Mouse (Mus musculus) liver, embryonic 14.5 days (tissue): ENCODE measurements around the gene Frmd8. TPM values are rescaled to one million over a fixed set of nuclear protein-coding genes. Genes with fewer than 3 reads are reported as not detected.

ENCODE experiments used
- ATAC-seq: fragments of 200-750 bp; cut with Nextera tagmentation; 2 replicates; pipeline ENCODE4 v1.8.0; 2017; ENCODE audit warnings: moderate number of reproducible peaks, mild to moderate bottlenecking, moderate library complexity; ENCODE audit not compliant: insufficient read depth
- DNase-seq, 3 experiments: peaks; one replicate each; pipeline ENCODE4 v3.0.0-alpha.2; 2012 to 2013; ENCODE audit warnings: low read depth in 3 of 3, low spot score in 3 of 3
- H3K27ac ChIP-seq: fragments of 300-500 bp; sonication (generic); 2 replicates; pipeline ENCODE4 v1.5.1; 2014; ENCODE audit warnings: moderate library complexity, mild to moderate bottlenecking, control low read depth, inconsistent platforms
- H3K27me3 ChIP-seq: fragments of 300-500 bp; sonication (generic); 2 replicates; pipeline ENCODE4 v1.6.1; 2014; ENCODE audit warnings: mild to moderate bottlenecking, low read length, moderate library complexity; ENCODE audit not compliant: control insufficient read depth, insufficient read depth
- H3K36me3 ChIP-seq: fragments of 300-500 bp; sonication (generic); replicated peaks from 2 replicates; pipeline ENCODE4 v1.6.1; 2014; ENCODE audit warnings: low read depth; ENCODE audit not compliant: control insufficient read depth, insufficient read depth
- H3K4me1 ChIP-seq, 2 experiments: fragments of 200-500 bp in 1 of 2; fragments of 300-500 bp in 1 of 2; sonication (generic) in 1 of 2; replicated peaks; 2 replicates each; pipeline ENCODE4 v1.6.1; 2012 to 2014; ENCODE audit warnings: antibody characterized with exemption in 1 of 2, inconsistent platforms in 1 of 2, low read length in 1 of 2; ENCODE audit not compliant: control insufficient read depth in 2 of 2, insufficient read depth in 2 of 2
- H3K4me2 ChIP-seq: fragments of 300-500 bp; sonication (generic); 2 replicates; pipeline ENCODE4 v1.6.1; 2014; ENCODE audit warnings: low read depth, mild to moderate bottlenecking, control low read depth, moderate library complexity
- H3K4me3 ChIP-seq, 2 experiments: fragments of 200-500 bp in 1 of 2; fragments of 300-500 bp in 1 of 2; sonication (generic) in 1 of 2; 2 replicates each; pipeline ENCODE4 v1.5.1; 2012 to 2014; ENCODE audit warnings: low read depth in 2 of 2, low read length in 2 of 2, mild to moderate bottlenecking in 2 of 2, control low read depth in 1 of 2, inconsistent platforms in 1 of 2, moderate library complexity in 1 of 2; ENCODE audit not compliant: insufficient read depth in 1 of 2
- H3K9ac ChIP-seq: fragments of 300-500 bp; sonication (generic); replicated peaks from 2 replicates; pipeline ENCODE4 v1.6.1; 2014; ENCODE audit warnings: mild to moderate bottlenecking, control low read depth, moderate library complexity
- H3K9me3 ChIP-seq: fragments of 300-500 bp; sonication (generic); 2 replicates; pipeline ENCODE4 v1.6.1; 2016; ENCODE audit warnings: low read length, mixed read lengths; ENCODE audit not compliant: control insufficient read depth
- CTCF ChIP-seq: IDR thresholded peaks from 2 replicates; pipeline ENCODE4 v1.5.1; 2016; ENCODE audit warnings: antibody characterized with exemption, low read depth, control low read depth
- EP300 ChIP-seq: IDR thresholded peaks from 2 replicates; pipeline ENCODE4 v1.6.1; 2016; ENCODE audit warnings: antibody characterized with exemption, low read depth
- WGBS: fragments of 180-500 bp; shearing (Covaris S2); extraction: QIAGEN DNeasy Blood & Tissue Kit; methylation state at CpG from one replicate; pipeline ENCODE4 v1.1.7; 2014; ENCODE audit not compliant: insufficient replicate concordance; 5-methylcytosine and 5-hydroxymethylcytosine counted together
- polyA plus RNA-seq, 2 experiments: library from polyadenylated mRNA; depleted of rRNA in 1 of 2; stranded (reverse) in 1 of 2; unstranded in 1 of 2; fragments of >200 nt; fragmentation: Nextera tagmentation in 1 of 2; extraction: Ambion mirVana in 1 of 2; gene quantifications; 2 replicates each; pipeline versions ENCODE4 v1.2.1 to v1.2.3; 2012 to 2014

The Frmd8 gene
- polyA plus RNA-seq, 2 experiments: 6.6 to 6.7 TPM

GRCm38 (mm10) chr19:5825901-5826730 lies 49.0 kb downstream of the Frmd8 start:
- Histone ChIP-seq H3K4me2 (no peak overlapping the region), H3K27me3 (no peaks in the 10 kb centered on the region), H3K27ac (no peak overlapping the region), H3K4me3 (no peak overlapping the region), H3K36me3 (no peaks in the 10 kb centered on the region), H3K4me1 (peaks cover 4 to 18% of the 10 kb centered on the region in 2 experiments), H3K9me3 (no peaks in the 10 kb centered on the region), H3K9ac (no peak overlapping the region)
- TF ChIP-seq CTCF (no peak), EP300 (no peak)
- DNase-seq: no peak
- WGBS: 78% methylated on average over 5 of the region's 5 CpGs
- no peak for ATAC-seq

GRCm38 (mm10) chr19:5824826-5825617 lies 50.1 kb downstream of the Frmd8 start:
- Histone ChIP-seq H3K9ac (no peak overlapping the region), H3K27ac (no peak overlapping the region), H3K36me3 (no peaks in the 10 kb centered on the region), H3K4me1 (peaks cover 4 to 16% of the 10 kb centered on the region in 2 experiments), H3K27me3 (no peaks in the 10 kb centered on the region), H3K9me3 (no peaks in the 10 kb centered on the region), H3K4me3 (no peak overlapping the region), H3K4me2 (no peak overlapping the region)
- DNase-seq (no peak), ATAC-seq (no peak)
- TF ChIP-seq CTCF: no peak
- TF ChIP-seq EP300: no peak
- WGBS: 74% methylated on average over 10 of the region's 10 CpGs

DNA sequence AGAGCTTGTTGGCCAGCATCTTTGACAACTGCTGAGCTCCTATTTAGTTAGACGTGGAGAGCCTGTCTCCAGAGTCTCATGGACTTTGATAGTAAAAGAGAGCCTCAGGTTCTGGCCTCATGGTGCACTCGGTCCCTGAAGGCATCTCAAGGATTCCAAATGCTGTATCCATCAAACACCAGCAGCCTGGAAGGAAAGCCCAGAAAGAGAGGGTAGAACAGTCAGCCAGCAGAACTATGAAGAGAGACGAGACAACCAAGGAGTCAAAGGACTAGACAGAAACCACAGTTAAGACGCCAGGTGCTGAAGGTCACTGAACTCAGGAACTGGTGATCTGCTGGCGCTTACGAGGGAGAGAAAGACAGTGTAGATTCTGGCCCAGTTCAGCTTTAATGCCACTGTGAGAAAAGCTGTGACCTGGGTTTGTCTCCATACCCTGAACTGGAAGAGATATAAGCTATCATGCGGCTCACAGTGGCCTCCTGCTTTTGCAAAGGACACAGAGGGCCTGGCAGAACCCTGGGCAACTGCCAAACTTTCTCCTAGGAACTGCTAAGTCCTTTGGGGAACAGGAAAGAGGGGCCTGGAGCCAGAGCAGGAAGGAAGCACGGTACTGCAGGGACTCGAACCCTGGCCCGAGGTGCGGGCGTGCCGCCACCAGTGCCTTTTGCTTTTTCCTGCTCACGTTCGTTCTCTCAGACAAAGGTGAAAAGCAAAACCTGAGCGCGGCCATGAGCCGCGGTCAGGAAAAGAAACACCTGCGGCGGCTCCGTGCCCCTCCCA lies 50.8 kb downstream of the Frmd8 start:
- H3K4me3 ChIP-seq: no peak overlapping the region
- TF ChIP-seq EP300 (no peak), CTCF (no peak)
- no peak overlapping the region for H3K4me2 ChIP-seq
- ATAC-seq (no peak), DNase-seq (no peak)
- no peak overlapping the region for H3K9ac ChIP-seq
- H3K36me3 ChIP-seq: no peaks in the 10 kb centered on the region
- H3K4me1 ChIP-seq: peaks cover 4 to 21% of the 10 kb centered on the region in 2 experiments
- no peaks in the 10 kb centered on the region for H3K9me3 ChIP-seq
- no peaks in the 10 kb centered on the region for H3K27me3 ChIP-seq
- H3K27ac ChIP-seq: no peak overlapping the region
- WGBS: 64% methylated on average over 22 of the region's 22 CpGs

DNA sequence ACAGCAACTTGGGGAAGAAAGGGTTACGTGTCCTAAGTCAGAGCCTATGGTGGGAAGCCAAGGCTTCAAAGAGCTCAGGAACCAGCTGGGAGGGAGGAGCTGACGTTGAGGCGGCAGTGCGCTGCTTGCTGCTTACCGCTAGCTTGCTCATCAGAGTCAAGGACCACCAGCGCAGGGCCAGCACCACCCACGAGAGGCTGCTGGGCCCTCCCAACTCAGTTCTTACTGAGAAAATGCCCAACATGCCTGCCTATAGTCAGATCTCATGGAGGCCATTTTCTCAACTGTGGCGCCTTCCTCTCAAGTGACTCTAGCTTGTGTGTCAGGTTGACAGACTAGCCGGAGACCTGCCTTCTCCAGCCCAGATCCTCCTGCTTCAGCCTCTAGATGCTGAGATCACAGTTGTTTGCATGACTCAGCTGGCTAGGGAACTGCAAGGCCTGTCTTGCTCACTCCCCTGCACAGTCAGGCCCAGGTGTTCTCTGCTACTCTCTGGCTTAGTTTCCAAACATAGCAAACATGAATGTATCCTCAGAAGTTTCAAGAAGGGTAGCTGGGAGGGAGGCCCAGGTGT lies 51.7 kb downstream of the Frmd8 start:
- no peaks in the 10 kb centered on the region for H3K27me3 ChIP-seq
- TF ChIP-seq EP300 (no peak), CTCF (0 out of 2 replicates have a peak, but pooled peaks have one; percentile 2)
- H3K9me3 ChIP-seq: no peaks in the 10 kb centered on the region
- H3K4me3 ChIP-seq: no peak overlapping the region
- peaks cover 4 to 24% of the 10 kb centered on the region in 2 experiments for H3K4me1 ChIP-seq
- peak overlapping the region; percentile 36 for H3K27ac ChIP-seq
- 39% methylated on average over 9 of the region's 9 CpGs for WGBS
- ATAC-seq (peak; percentile 71), DNase-seq (no peak)
- H3K9ac ChIP-seq: no peak overlapping the region; the same call in 1 of the 2 replicates
- no peak overlapping the region; the same call in 1 of the 2 replicates for H3K4me2 ChIP-seq
- no peaks in the 10 kb centered on the region for H3K36me3 ChIP-seq
